Mouse (Mus musculus) kidney, embryonic 14.5 days (tissue): ENCODE data around the gene Pgghg. TPM values are rescaled to one million over a fixed set of nuclear protein-coding genes. Genes with fewer than 3 reads are reported as not detected.
"Not testable (repeated sequence)": the region's sequence is repeated elsewhere in the genome, so short reads cannot be mapped to it uniquely, and the experiment has no call there.

Experiments
- ATAC-seq: fragments of 200-750 bp; cut with Nextera tagmentation; 2 replicates; pipeline ENCODE4 v1.8.0; 2017; ENCODE audit warnings: moderate number of reproducible peaks, mild to moderate bottlenecking, moderate TSS enrichment, moderate library complexity; ENCODE audit not compliant: low FRiP score, low TSS enrichment
- H3K27ac ChIP-seq: fragments of 300-500 bp; sonication (generic); 2 replicates; pipeline ENCODE4 v1.5.1; 2014; ENCODE audit warnings: low read depth, mild to moderate bottlenecking, low read length, moderate library complexity, mixed read lengths
- H3K27me3 ChIP-seq: fragments of 300-500 bp; sonication (generic); 2 replicates; pipeline ENCODE4 v1.6.1; 2014; ENCODE audit warnings: mild to moderate bottlenecking, low read length; ENCODE audit not compliant: control insufficient read depth, insufficient read depth
- H3K36me3 ChIP-seq: fragments of 300-500 bp; sonication (generic); 2 replicates; pipeline ENCODE4 v1.6.1; 2014; ENCODE audit warnings: low read length, mixed read lengths; ENCODE audit not compliant: control insufficient read depth, insufficient read depth
- H3K4me1 ChIP-seq: fragments of 300-500 bp; sonication (generic); 2 replicates; pipeline ENCODE4 v1.6.1; 2014; ENCODE audit warnings: low read length, mixed read lengths; ENCODE audit not compliant: control insufficient read depth, insufficient read depth
- H3K4me2 ChIP-seq: fragments of 300-500 bp; sonication (generic); replicated peaks from 2 replicates; pipeline ENCODE4 v1.6.1; 2014; ENCODE audit warnings: low read depth, mild to moderate bottlenecking, low read length
- H3K4me3 ChIP-seq: fragments of 300-500 bp; sonication (generic); 2 replicates; pipeline ENCODE4 v1.5.1; 2014; ENCODE audit warnings: mild to moderate bottlenecking, low read length
- H3K9ac ChIP-seq: fragments of 300-500 bp; sonication (generic); 2 replicates; pipeline ENCODE4 v1.6.1; 2014; ENCODE audit warnings: low read depth, mild to moderate bottlenecking, low read length, moderate library complexity
- H3K9me3 ChIP-seq: fragments of 300-500 bp; sonication (generic); 2 replicates; pipeline ENCODE4 v1.6.1; 2016; ENCODE audit warnings: low read length; ENCODE audit not compliant: control insufficient read depth
- WGBS: fragments of 180-500 bp; shearing (Covaris S2); extraction: QIAGEN DNeasy Blood & Tissue Kit; methylation state at CpG from one replicate; pipeline ENCODE4 v1.1.7; 2014; 5-methylcytosine and 5-hydroxymethylcytosine counted together
- polyA plus RNA-seq: library from polyadenylated mRNA; unstranded; fragments of >200 nt; fragmentation: Nextera tagmentation; extraction: Ambion mirVana; gene quantifications from 2 replicates; pipeline ENCODE4 v1.2.1, GENCODE M21; 2014

Pgghg gene
- polyA plus RNA-seq, 1 experiment from 2014 or later: 20.5 TPM

DNA sequence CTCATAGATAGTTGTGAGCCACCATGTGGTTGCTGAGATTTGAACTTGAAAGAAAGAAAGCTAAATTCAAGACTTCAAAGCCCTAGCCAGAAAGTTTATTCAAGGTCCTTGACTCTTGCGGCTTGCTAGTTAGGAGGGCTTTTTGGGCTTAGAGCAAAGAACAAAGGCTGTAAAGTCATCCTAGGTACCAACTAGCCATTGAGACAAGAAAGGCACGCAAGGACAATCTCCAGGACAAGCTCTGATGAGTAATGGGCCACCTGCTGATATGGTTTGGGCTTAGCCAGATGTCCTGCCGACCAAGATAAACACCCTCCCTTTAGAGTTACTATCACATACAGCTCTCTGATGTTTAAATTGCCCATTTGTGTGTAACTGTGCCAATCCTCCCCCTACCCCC is 27.5 kb downstream of the Pgghg start:
- H3K36me3 ChIP-seq, H3K27ac ChIP-seq, ATAC-seq, H3K27me3 ChIP-seq, H3K9ac ChIP-seq, H3K4me3 ChIP-seq, H3K9me3 ChIP-seq, H3K4me1 ChIP-seq: not testable (repeated sequence)
- 12% methylated on average over 3 of the region's 3 CpGs for WGBS
- 0 out of 2 replicates have a peak overlapping the region, but pooled peaks have one; percentile 4 for H3K4me2 ChIP-seq

DNA sequence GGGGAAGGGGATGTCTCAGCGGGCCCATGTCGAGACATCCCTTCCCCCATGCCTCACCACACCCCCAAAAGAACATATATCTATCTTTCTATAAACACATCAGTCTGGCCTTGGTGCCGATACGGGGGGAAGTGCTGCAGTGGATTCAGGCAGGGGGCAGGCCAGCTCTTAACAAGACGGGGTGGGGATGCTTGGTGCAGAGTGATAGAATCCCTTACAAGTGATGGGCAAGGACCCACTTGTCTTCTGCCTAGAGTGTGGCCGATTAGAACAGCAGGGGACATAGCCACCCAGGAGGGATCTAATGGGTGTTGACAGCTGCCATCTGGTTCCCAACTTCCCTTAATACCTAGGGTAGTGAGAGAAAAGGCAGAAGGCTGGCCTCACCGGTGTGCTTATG is 29.7 kb downstream of the Pgghg start:
- WGBS: 53% methylated on average over 7 of the region's 7 CpGs
- no peak for ATAC-seq
- Histone ChIP-seq H3K36me3 (no peaks in the 10 kb centered on the region), H3K9me3 (no peaks in the 10 kb centered on the region), H3K27ac (peak overlapping the region; percentile 17; the same call in 1 of the 2 replicates), H3K4me3 (no peak overlapping the region), H3K9ac (no peak overlapping the region), H3K4me1 (peaks cover 10% of the 10 kb centered on the region; the same call in 1 of the 2 replicates), H3K27me3 (no peaks in the 10 kb centered on the region), H3K4me2 (no peak overlapping the region)

GRCm38 (mm10) chr7:140971479-140972171 is 30.4 kb downstream of the Pgghg start:
- Histone ChIP-seq H3K4me1 (peaks cover 10% of the 10 kb centered on the region; the same call in 1 of the 2 replicates), H3K36me3 (no peaks in the 10 kb centered on the region), H3K4me2 (no peak overlapping the region), H3K27ac (peak overlapping the region; percentile 17; the same call in 1 of the 2 replicates), H3K9ac (no peak overlapping the region), H3K9me3 (no peaks in the 10 kb centered on the region), H3K4me3 (no peak overlapping the region), H3K27me3 (no peaks in the 10 kb centered on the region)
- WGBS: 64% methylated on average over 8 of the region's 8 CpGs
- no peak for ATAC-seq

DNA sequence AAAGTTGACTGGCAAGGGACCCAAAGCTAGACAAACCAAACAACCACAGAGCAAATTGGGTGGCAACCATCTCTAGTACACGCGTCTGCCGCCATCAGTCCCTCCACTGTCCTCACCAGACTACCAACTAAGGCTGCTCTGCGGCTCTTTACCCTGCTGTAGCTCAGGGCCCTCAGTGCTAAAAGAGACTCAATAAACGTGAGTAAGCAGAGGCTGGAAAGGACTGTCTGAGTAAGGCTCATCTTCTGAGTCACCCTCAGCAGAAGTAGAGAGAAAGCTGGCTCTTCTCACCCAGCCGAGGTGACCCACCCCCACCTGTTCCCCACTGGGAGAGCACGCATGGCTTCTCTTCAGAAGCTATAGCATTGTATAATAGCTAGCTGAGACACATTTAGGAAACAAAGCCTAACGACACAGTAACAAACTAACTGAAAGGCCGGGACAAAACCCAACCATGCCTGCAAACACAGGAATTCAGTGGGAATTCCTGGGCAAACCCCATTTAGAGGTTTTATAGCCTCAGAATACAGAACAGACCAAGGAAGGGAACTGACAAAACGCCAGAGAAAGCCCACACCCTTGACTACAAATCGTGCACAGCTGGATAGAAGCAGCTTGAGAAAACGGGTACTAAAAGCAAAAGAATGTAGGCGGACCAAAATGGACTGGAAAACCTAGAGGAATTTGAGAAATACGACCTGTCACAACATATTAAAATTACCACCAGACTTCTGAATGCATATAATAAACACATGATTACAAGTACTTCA is 32.4 kb downstream of the Pgghg start:
- Histone ChIP-seq H3K4me2 (no peak overlapping the region), H3K9ac (no peak overlapping the region), H3K9me3 (no peaks in the 10 kb centered on the region), H3K27me3 (no peaks in the 10 kb centered on the region), H3K36me3 (no peaks in the 10 kb centered on the region), H3K4me1 (peaks cover 10% of the 10 kb centered on the region; the same call in 1 of the 2 replicates), H3K27ac (no peak overlapping the region), H3K4me3 (no peak overlapping the region)
- WGBS: 36% methylated on average over 14 of the region's 14 CpGs
- no peak for ATAC-seq

DNA sequence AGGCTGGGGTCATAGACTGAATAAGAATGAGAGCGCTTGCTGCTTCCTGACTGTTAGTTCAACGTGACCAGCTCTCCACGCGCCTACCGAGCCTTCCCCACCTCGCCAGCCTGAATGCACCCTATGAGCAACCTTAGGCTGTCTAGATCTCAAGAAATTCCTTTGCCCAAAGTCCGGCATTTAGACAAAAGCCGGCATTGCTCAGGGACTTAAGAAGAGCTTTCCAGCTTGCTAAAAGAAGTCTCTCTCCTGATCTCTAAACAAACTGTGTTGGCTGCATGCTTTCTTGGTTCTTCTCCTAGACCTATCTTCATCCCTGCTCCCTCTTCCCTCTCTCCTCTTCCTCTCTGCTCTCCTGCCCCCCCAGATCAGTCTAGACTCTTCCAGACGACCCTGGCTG is 33.7 kb downstream of the Pgghg start:
- no peak overlapping the region for H3K4me2 ChIP-seq
- no peaks in the 10 kb centered on the region for H3K27me3 ChIP-seq
- no peak overlapping the region for H3K9ac ChIP-seq
- no peak for ATAC-seq
- no peaks in the 10 kb centered on the region for H3K36me3 ChIP-seq
- no peak overlapping the region for H3K27ac ChIP-seq
- H3K9me3 ChIP-seq: no peaks in the 10 kb centered on the region
- WGBS: 28% methylated on average over 9 of the region's 9 CpGs
- peaks cover 10% of the 10 kb centered on the region; the same call in 1 of the 2 replicates for H3K4me1 ChIP-seq
- H3K4me3 ChIP-seq: no peak overlapping the region

DNA sequence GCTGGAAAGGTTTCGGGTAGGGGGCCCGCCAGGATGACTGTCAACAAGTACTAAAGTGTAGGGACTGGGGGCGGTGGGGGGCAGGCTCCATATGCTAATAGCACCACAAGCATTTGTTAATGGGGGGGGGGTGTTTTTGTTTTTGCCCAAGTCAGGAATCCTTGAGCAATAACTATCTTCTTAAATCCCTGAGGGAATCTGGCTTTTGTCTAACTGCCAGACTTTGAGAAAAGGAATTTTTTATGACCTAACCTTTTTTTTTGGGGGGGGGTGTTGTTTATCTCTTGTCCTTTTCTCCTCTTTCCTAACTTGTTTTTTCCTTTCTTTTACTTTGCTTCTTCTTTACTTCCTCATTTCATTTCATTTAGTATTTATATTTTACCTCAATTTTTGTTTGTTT is 34.3 kb downstream of the Pgghg start:
- Histone ChIP-seq H3K4me2 (no peak overlapping the region), H3K9me3 (no peaks in the 10 kb centered on the region), H3K4me1 (peaks cover 10% of the 10 kb centered on the region; the same call in 1 of the 2 replicates), H3K36me3 (no peaks in the 10 kb centered on the region), H3K27me3 (no peaks in the 10 kb centered on the region), H3K9ac (no peak overlapping the region), H3K4me3 (no peak overlapping the region), H3K27ac (no peak overlapping the region)
- no peak for ATAC-seq
- 33% methylated on average over 3 of the region's 3 CpGs for WGBS

DNA sequence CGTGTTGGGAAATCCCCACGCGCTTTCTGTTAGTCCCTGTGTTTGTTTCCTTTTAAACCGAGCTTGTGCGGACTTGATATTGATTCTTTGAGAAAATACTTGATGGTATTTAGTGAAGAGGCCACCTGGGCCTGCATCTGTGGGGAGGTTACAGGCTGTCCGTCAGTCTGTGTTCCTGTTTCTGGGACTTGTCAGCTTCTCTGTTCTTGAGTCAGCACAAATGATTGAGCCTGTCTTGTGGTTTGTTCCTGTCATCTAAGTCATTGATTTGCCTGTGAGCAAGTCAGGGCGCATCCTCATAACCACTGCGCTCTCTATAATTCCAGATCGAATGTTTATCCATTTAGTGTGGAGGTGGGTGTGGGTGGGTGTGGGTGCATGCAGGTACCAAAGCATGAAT is 35.5 kb downstream of the Pgghg start:
- H3K4me1 ChIP-seq: peaks cover 10% of the 10 kb centered on the region; the same call in 1 of the 2 replicates
- not testable (repeated sequence) for H3K4me2 ChIP-seq, H3K36me3 ChIP-seq, H3K27me3 ChIP-seq, H3K9me3 ChIP-seq, H3K9ac ChIP-seq, H3K27ac ChIP-seq, H3K4me3 ChIP-seq, ATAC-seq
- 88% methylated on average over 9 of the region's 9 CpGs for WGBS

- WGBS: 92% methylated on average over 8 of the region's 8 CpGs
- Histone ChIP-seq H3K9me3 (no peaks in the 10 kb centered on the region), H3K4me2 (no peak overlapping the region), H3K9ac (no peak overlapping the region), H3K27me3 (no peaks in the 10 kb centered on the region), H3K27ac (no peak overlapping the region), H3K4me1 (no peaks in the 10 kb centered on the region), H3K4me3 (no peak overlapping the region), H3K36me3 (no peaks in the 10 kb centered on the region)
- no peak for ATAC-seq
Measured at GRCm38 (mm10) chr7:140981704-140982103, 40.5 kb downstream of the Pgghg start.

- H3K9ac ChIP-seq: no peak overlapping the region
- H3K4me1 ChIP-seq: no peaks in the 10 kb centered on the region
- H3K27me3 ChIP-seq: no peaks in the 10 kb centered on the region
- H3K9me3 ChIP-seq: no peaks in the 10 kb centered on the region
- H3K36me3 ChIP-seq: no peaks in the 10 kb centered on the region
- 92% methylated on average over 7 of the region's 7 CpGs for WGBS
- no peak for ATAC-seq
- no peak overlapping the region for H3K27ac ChIP-seq
- H3K4me3 ChIP-seq: no peak overlapping the region
- no peak overlapping the region for H3K4me2 ChIP-seq
Measured at GRCm38 (mm10) chr7:140982971-140983370, 41.8 kb downstream of the Pgghg start.
